Mouse (Mus musculus) C2C12 (cell line): ENCODE measurements around the gene Nrap. TPM values are rescaled to one million over a fixed set of nuclear protein-coding genes. Genes with fewer than 3 reads are reported as not detected.
A peak's percentile ranks its signal among the peaks of the same experiment; 100 is the strongest.

Source experiments
- H3K27me3 ChIP-seq: one replicate; pipeline ENCODE4 v1.6.1; 2011; ENCODE audit not compliant: control insufficient read depth, insufficient read depth, insufficient read length
- H3K36me3 ChIP-seq: one replicate; pipeline ENCODE4 v1.6.1; 2011; ENCODE audit not compliant: control insufficient read depth, insufficient read depth
- H3K4me3 ChIP-seq: one replicate; pipeline ENCODE4 v1.5.1; 2011; ENCODE audit warnings: mild to moderate bottlenecking, control low read depth; ENCODE audit not compliant: poor library complexity, insufficient read depth, severe bottlenecking
- H3K79me2 ChIP-seq: one replicate; pipeline ENCODE4 v1.6.1; 2011; ENCODE audit not compliant: control insufficient read depth, insufficient read depth
- H3K79me3 ChIP-seq: one replicate; pipeline ENCODE4 v1.6.1; 2011; ENCODE audit warnings: low read depth, control low read depth
- H3ac ChIP-seq: one replicate; pipeline ENCODE3; 2011; ENCODE audit warnings: low read depth; ENCODE audit not compliant: control insufficient read depth, insufficient read length
- CEBPB ChIP-seq: IDR thresholded peaks from one replicate; pipeline ENCODE4 v1.6.1; 2011; ENCODE audit warnings: low read depth, mild to moderate bottlenecking, control low read depth, moderate library complexity
- CTCF ChIP-seq: IDR thresholded peaks from one replicate; pipeline ENCODE4 v1.5.1; 2011; ENCODE audit not compliant: control insufficient read depth, insufficient read depth, insufficient read length
- FOSL1 ChIP-seq: IDR thresholded peaks from one replicate; pipeline ENCODE4 v1.8.0; 2011; ENCODE audit warnings: mild to moderate bottlenecking, low read length; ENCODE audit not compliant: poor library complexity, insufficient read depth, severe bottlenecking
- MAX ChIP-seq: IDR thresholded peaks from one replicate; pipeline ENCODE4 v1.6.1; 2011; ENCODE audit warnings: mild to moderate bottlenecking, control low read depth
- MYOD1 ChIP-seq: IDR thresholded peaks from one replicate; pipeline ENCODE4 v1.6.1; 2011; ENCODE audit warnings: low read depth; ENCODE audit not compliant: control insufficient read depth, insufficient read length
- MYOG ChIP-seq: IDR thresholded peaks from one replicate; pipeline ENCODE4 v1.6.1; 2011; ENCODE audit not compliant: control insufficient read depth, insufficient read length; ENCODE audit errors: extremely low read depth
- USF1 ChIP-seq: IDR thresholded peaks from one replicate; pipeline ENCODE4 v1.6.1; 2011; ENCODE audit warnings: low read depth, mild to moderate bottlenecking, control low read depth, moderate library complexity
- polyA plus RNA-seq: library from polyadenylated mRNA; unstranded; fragments of >200 nt; fragmentation: generic; extraction: Trizol; gene quantifications from one replicate; pipeline ENCODE4 v1.2.1, GENCODE M21; 2012; ENCODE audit warnings: missing spikeins

Nrap gene
- polyA plus RNA-seq, 1 experiment, result 0.88 TPM

- Histone ChIP-seq H3K4me3 (no peak overlapping the region), H3K79me3 (no peaks in the 10 kb centered on the region), H3ac (no peak overlapping the region), H3K79me2 (no peaks in the 10 kb centered on the region), H3K36me3 (no peaks in the 10 kb centered on the region), H3K27me3 (no peaks in the 10 kb centered on the region)
- TF ChIP-seq MYOG (no peak), MYOD1 (peak; percentile 12), MAX (no peak), CTCF (no peak), USF1 (no peak), CEBPB (peak; percentile 60), FOSL1 (no peak)
These were observed 36.1 kb downstream of the Nrap start for GRCm38 (mm10) chr19:56353689-56354088.

DNA sequence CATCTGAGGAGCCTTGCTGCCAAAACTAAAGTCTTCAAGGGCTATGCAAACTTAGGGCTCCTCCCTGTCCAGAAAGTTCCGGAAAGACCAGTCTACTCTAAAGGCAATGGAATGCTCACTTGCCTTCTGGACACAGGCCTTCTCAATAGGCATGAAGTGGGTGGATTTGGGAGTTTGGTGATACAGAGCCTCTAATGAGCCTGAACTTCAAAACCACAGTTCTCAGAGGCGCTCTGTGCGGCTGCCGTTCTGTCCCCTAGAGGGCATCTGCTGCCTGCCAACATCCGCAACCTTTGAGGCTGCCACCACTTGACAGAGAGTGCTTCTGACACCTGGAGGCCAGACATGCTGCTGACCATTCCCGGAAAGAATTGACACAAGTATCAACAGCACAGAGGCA lies 40.5 kb downstream of the Nrap start:
- no peak overlapping the region for H3K4me3 ChIP-seq

DNA sequence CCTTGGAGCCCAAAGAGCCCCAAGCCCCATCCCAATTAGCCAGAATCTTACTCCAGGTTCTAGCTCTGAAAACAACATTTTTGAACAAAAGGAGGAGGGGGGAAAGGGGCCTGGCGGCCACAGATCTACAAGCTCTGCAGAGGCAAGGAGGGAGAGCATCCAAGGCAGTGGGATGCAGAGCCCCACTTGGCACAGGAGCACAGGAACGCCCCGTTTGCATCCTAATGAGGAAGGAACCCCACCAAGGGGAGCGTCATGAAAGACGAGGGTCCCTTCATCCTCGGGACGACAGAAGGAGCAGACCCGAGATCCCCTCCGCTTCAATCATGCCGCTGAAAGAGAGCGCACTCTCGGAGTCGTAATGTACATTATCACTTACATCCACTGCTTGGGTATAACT lies 43.1 kb downstream of the Nrap start:
- Histone ChIP-seq H3ac (no peak overlapping the region), H3K4me3 (no peak overlapping the region), H3K36me3 (no peaks in the 10 kb centered on the region), H3K27me3 (no peaks in the 10 kb centered on the region), H3K79me2 (no peaks in the 10 kb centered on the region), H3K79me3 (no peaks in the 10 kb centered on the region)
- TF ChIP-seq CTCF, result no peak
- TF ChIP-seq CEBPB, result no peak
- no peak for TF ChIP-seq MYOG
- no peak for TF ChIP-seq MAX
- no peak for TF ChIP-seq FOSL1
- no peak for TF ChIP-seq USF1
- TF ChIP-seq MYOD1, result no peak

More for the DNA sequence above, 40.5 kb downstream of the Nrap start:
- H3K79me3 ChIP-seq, result no peaks in the 10 kb centered on the region
- no peaks in the 10 kb centered on the region for H3K36me3 ChIP-seq
- TF ChIP-seq MYOD1, result no peak
- no peak for TF ChIP-seq MAX
- TF ChIP-seq FOSL1, result no peak
- no peak for TF ChIP-seq USF1
- TF ChIP-seq CEBPB, result no peak
- no peak for TF ChIP-seq CTCF
- no peak for TF ChIP-seq MYOG
- H3K79me2 ChIP-seq, result no peaks in the 10 kb centered on the region
- no peak overlapping the region for H3ac ChIP-seq
- H3K27me3 ChIP-seq, result no peaks in the 10 kb centered on the region

DNA sequence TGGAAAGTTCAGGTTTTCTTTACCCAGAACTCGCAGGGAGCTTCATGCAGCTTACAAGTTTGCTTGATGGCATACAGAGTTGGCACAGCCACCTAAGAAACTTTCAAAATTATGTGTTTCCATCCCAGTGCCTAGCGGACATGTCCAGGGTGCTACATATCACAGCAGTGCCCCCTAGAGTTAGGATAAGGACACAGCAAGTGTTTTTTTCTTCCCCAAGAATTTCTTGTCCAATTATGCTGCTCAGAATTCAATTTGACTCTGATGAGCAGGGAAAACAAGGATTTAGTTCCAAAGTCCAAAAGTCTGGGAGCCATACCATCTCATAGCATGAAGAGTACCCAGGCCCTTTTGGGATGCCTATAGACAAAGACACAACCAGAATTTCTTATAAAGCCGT lies 43.8 kb downstream of the Nrap start:
- TF ChIP-seq CEBPB, result no peak
- no peak for TF ChIP-seq MAX
- TF ChIP-seq USF1, result no peak
- H3K27me3 ChIP-seq, result no peaks in the 10 kb centered on the region
- no peaks in the 10 kb centered on the region for H3K36me3 ChIP-seq
- no peak overlapping the region for H3ac ChIP-seq
- H3K79me2 ChIP-seq, result no peaks in the 10 kb centered on the region
- no peak overlapping the region for H3K4me3 ChIP-seq
- no peaks in the 10 kb centered on the region for H3K79me3 ChIP-seq

GRCm38 (mm10) chr19:56343869-56344563 lies 45.8 kb downstream of the Nrap start:
- H3K79me2 ChIP-seq, result no peaks in the 10 kb centered on the region
- H3ac ChIP-seq, result no peak overlapping the region
- no peaks in the 10 kb centered on the region for H3K27me3 ChIP-seq
- TF ChIP-seq USF1, result no peak
- no peak for TF ChIP-seq FOSL1
- TF ChIP-seq MYOD1, result no peak
- no peak for TF ChIP-seq MYOG
- TF ChIP-seq MAX, result no peak
- TF ChIP-seq CEBPB, result no peak
- TF ChIP-seq CTCF, result no peak
- no peak overlapping the region for H3K4me3 ChIP-seq
- H3K79me3 ChIP-seq, result no peaks in the 10 kb centered on the region
- H3K36me3 ChIP-seq, result no peaks in the 10 kb centered on the region

GRCm38 (mm10) chr19:56342006-56342405 lies 47.8 kb downstream of the Nrap start:
- Histone ChIP-seq H3K27me3 (no peaks in the 10 kb centered on the region), H3K36me3 (no peaks in the 10 kb centered on the region), H3K4me3 (no peak overlapping the region), H3K79me2 (no peaks in the 10 kb centered on the region), H3ac (no peak overlapping the region), H3K79me3 (no peaks in the 10 kb centered on the region)
- TF ChIP-seq MYOD1, result no peak
